Mouse (Mus musculus): ENCODE results near the gene Casq2.

DNA sequence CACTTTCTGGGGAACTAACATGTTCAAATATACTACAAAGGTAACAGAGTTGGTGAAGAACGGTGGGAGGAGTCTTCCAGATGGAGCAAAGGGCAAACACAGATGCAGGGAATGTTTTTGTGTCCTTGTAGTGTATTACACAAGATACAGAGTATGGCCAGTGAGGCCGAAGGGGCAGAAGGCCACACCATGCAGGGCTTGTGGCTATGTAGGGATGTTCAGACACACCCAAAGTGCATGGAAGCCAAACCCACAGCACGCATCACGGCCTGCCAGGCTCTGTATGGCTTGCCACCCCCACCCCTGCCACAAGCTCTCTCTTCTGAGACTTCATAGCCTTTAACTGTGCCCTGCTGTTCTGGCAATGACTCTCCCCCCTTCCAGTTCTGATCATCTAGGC, 15.2 kb downstream of the Casq2 start:
- no peak for TF ChIP-seq CTCF (IDR thresholded peaks at IDR 0.05; ENCODE audit: low read depth, low read length)
- TF ChIP-seq TAL1 (conservative IDR thresholded peaks at IDR 0.05; ENCODE audit: low read depth, low read length), result no peak
- no peak for TF ChIP-seq GATA2 (IDR thresholded peaks at IDR 0.05; ENCODE audit: borderline replicate concordance, low read depth, low read length)
- no peak for TF ChIP-seq GATA1 (IDR thresholded peaks at IDR 0.05; ENCODE audit: borderline replicate concordance, low read length)
